7 mouse cellular contexts compared by ENCODE assay signal in genomic region chr2:31469480-31469879, GRCm38 (mm10). TPM values are rescaled to one million over a fixed set of nuclear protein-coding genes. Genes with fewer than 3 reads are reported as not detected.
A peak's percentile ranks its signal among the peaks of the same experiment; 100 is the strongest.
DNase-seq lines count a peak whose midpoint lies in the region; ATAC-seq lines count a peak whose summit lies in the region.

No protein-coding gene starts in this region.

- peak overlapping the region; percentile 96 for H3K4me2 ChIP-seq in limb, embryonic 15.5 days

- H3K9me3 ChIP-seq in hindbrain, embryonic 10.5 days: 0 out of 2 replicates have a peak, but pooled peaks cover 6% of the 10 kb centered on the region
- no peaks in the 10 kb centered on the region for H3K9me3 ChIP-seq in limb, embryonic 15.5 days

- H3K4me1 ChIP-seq in hindbrain, embryonic 10.5 days (replicated peaks): peaks cover 31% of the 10 kb centered on the region
- peaks cover 24% of the 10 kb centered on the region for H3K4me1 ChIP-seq in limb, embryonic 15.5 days

- intact Hi-C loops in left cerebral cortex, postnatal 4 days (cut with DNase I): no loop called here

- H3K9ac ChIP-seq in limb, embryonic 15.5 days: no peak overlapping the region; the same call in 1 of the 2 replicates

- DNase-seq in right cerebral cortex, postnatal 4 days: peak; percentile 25
- DNase-seq in right cerebral cortex, postnatal 10 days (ENCODE audit: low spot score in 2 of 2): no peak
- no peak for DNase-seq in hindbrain, embryonic 10.5 days (ENCODE audit: low spot score)
- DNase-seq in left cerebral cortex, postnatal 4 days: no peak
- DNase-seq in right cerebral cortex, adult 18-20 months: no peak

- no peaks in the 10 kb centered on the region for H3K36me3 ChIP-seq in hindbrain, embryonic 10.5 days
- no peaks in the 10 kb centered on the region for H3K36me3 ChIP-seq in limb, embryonic 15.5 days

- no peak overlapping the region for H3K27ac ChIP-seq in hindbrain, embryonic 10.5 days
- no peak overlapping the region for H3K27ac ChIP-seq in limb, embryonic 15.5 days

- H3K4me3 ChIP-seq in hindbrain, embryonic 10.5 days: peak overlapping the region; percentile 54
- H3K4me3 ChIP-seq in limb, embryonic 15.5 days: peak overlapping the region; percentile 49

- WGBS in hindbrain, embryonic 10.5 days: 29% methylated on average over 7 of the region's 7 CpGs
- 31% methylated on average over 7 of the region's 7 CpGs for WGBS in limb, embryonic 15.5 days

- ATAC-seq in limb, embryonic 15.5 days (ENCODE audit: insufficient number of reproducible peaks, low FRiP score, low TSS enrichment, low read depth): no peak
- ATAC-seq in granulocyte monocyte progenitor cell, adult 5-6 weeks (replicated peaks; ENCODE audit: poor library complexity, severe bottlenecking): no peak

- H3K27me3 ChIP-seq in hindbrain, embryonic 10.5 days (ENCODE audit: insufficient read depth, poor library complexity, severe bottlenecking): peaks cover 70% of the 10 kb centered on the region
- H3K27me3 ChIP-seq in limb, embryonic 15.5 days: peaks cover 24% of the 10 kb centered on the region; the same call in 1 of the 2 replicates

RNA-seq across cellular contexts. Expression of gene Ass1, which starts 0.5 kb away (rescaled TPM):
- polyA plus RNA-seq in hindbrain, embryonic 10.5 days (2016; fragmentation: Nextera tagmentation; extraction: Ambion mirVana): 11.8 and 15.0 TPM in 2 replicates
- polyA plus RNA-seq in limb, embryonic 15.5 days (2015; fragmentation: Nextera tagmentation; extraction: Ambion mirVana): 44.1 and 45.8 TPM in 2 replicates
- 148 and 162 TPM in 2 replicates for total RNA-seq in granulocyte monocyte progenitor cell, adult 5-6 weeks (2014; fragmentation: Nextera tagmentation)
- 115 and 128 TPM in 2 replicates for total RNA-seq in granulocyte monocyte progenitor cell, adult 5-6 weeks (2017)
- total RNA-seq in left cerebral cortex, postnatal 4 days (2021): 10 to 100 TPM; 14.7 to 18.2 TPM

Comparison
In these comparisons a context has a peak if more than half of its experiments do, and no peak if none do; other contexts are left out.
1. RNA of gene Ass1, which starts 0.5 kb away (total RNA-seq): 115 to 162 TPM in granulocyte monocyte progenitor cell, adult 5-6 weeks; 14.7 to 18.2 TPM in left cerebral cortex, postnatal 4 days; every median in the first group is over 4 times any median in the second.